Mouse (Mus musculus) lung, postnatal 0 days (tissue): ENCODE results near the gene Castor1.

Experiments
- CTCF ChIP-seq: IDR thresholded peaks from 2 replicates; pipeline ENCODE4 v1.5.1; 2016; ENCODE audit warnings: antibody characterized with exemption, mild to moderate bottlenecking
- EP300 ChIP-seq: IDR thresholded peaks from 2 replicates; pipeline ENCODE4 v1.6.1; 2016; ENCODE audit warnings: antibody characterized with exemption, mild to moderate bottlenecking, control low read depth

DNA sequence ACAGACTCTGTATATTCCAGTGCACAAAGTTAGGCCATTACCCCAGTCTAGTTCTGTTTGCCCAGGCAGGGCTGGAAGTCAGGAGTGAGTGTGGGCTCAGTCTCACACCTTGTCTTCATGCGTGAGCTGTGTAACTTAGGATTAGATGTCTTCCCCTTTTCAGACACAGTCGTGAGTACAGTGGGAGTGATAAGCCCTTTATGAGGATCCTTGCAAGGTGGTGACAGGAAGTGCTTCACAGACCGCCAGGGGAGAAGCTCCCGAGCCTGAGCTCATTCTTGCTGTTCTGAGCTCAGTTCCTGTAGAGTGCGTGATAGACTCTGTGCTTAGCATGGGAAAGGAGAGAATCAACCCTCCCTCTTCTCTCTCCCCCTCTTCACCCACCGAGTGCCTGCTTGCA lies 11.5 kb upstream of the Castor1 start:
- TF ChIP-seq CTCF (no peak; the same call in 1 of the 2 replicates), EP300 (no peak)
